Mouse (Mus musculus) layer of hippocampus, postnatal 14 days (tissue): ENCODE measurements at regions not wholly inside any gene's neighbourhood (a gene's known extent, or its start where the extent isn't known, plus 50 kb on each side); places are given as distances from the start of the nearest gene placed in this dataset.

Source experiments
- DNase-seq, 2 experiments: peaks; one replicate each; pipeline ENCODE4 v3.0.0; 2021 to 2022; ENCODE audit warnings: low spot score in 2 of 2, mixed read lengths in 1 of 2

DNA sequence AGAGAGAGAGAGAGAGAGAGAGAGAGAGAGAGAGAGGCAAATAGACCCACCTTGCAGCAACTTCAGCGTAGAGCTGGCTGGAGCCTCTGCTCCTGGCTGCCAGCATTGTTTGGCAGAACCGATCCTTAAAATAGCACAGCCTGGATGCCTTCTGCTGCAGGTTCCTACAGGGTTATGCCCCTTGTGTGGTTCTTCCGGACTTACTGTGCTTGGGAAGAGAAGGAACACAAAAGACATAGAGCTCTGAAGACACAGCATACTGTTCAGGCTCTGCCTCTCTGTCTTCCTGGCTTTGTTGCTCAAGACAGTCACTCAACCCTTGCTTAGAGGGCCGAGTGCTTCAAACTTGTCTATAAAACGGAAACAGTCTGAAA lies 86.2 kb upstream of the Slc25a26 start:
- no peak for DNase-seq

DNA sequence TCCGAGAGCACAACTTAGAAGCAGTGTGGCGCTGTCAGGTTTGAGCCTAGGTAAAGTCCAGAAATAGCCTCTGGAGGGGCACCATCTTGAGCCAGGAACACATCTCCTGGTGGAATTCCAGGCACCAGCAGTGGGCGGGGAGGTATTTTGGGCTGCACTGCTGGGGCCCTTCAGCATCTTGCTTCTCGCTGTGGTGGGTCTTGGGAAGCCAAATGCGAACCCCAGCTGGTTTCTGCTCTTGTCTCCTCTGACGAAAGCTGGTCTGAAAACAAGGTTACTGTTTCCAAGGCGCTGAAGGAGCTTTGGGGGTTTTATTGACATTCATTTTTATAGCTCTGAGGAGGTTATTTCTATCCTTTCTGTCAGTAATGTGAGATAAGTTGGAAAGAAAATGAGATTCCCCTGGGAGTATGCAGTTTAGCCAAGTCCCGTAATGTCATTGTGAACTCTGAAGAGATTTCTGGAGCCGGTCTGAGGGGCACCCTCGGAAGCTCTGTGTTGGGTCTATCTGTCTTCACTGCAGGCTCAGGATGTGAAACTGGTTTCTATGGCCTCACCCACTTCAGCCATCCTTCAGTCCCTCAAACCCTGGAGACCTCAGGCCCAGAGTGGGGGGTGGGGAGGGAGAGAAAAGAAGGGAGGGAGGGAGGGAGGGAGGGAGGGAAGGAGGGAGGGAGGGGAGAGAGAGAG lies 86.7 kb upstream of the Slc25a26 start:
- DNase-seq = no peak

DNA sequence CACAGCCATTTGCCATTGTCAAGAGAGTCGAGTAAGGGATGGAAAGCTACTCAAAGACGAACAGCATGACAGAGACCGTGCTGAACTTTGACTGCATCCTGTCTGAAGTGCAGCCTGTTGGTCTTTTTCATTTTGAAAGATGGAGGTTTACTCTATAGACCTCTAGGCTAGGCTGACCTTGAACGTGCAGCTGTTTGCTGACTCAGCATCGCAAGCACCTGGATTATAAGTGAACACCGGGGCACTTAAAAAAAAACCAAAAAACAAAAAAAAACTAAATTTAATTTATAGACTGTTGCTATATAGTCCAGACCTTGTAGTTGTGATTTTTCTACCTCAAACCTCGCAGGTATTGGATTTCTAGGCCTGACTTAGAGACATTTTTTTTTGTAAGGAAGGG lies 87.8 kb upstream of the Slc25a26 start:
- DNase-seq = no peak

DNA sequence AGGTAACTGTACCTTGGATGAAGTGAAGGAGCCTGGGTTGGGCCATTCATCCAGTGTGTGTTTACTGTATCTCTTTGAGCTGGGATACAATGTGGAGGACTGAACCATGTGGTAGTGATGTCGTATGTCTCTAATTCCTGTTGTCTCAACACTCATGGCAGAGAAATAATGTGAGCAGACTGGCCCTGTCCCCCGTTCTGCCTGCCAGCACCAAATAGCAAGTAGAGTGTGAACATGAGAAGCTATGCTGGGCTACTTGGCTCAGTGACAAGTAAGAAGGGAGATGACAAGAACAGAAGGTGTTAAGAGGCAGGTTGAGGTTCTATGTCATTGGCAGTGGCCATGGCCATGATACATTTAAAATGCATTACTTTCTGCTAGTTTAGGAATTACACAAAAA lies 89.7 kb upstream of the Slc25a26 start:
- DNase-seq = no peak

DNA sequence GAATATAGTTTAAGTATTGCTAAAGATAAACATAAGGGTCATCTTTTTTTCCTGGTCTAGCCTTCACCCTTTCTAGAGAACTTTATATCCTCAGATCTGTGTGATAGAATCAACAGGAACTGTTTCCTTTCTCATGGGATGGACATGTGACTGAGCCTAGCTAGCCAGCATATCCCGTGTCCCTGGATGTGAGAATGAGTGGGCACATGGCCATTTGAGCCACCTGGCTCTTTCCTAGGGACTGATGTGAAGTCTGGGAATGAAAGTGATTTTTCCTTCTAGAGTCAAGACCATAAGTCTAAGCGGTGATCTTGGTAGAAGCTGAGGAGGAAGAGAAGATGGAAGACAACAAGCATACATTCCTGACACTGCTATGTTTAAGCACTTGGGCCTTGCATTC lies 91.1 kb upstream of the Slc25a26 start:
- no peak for DNase-seq

DNA sequence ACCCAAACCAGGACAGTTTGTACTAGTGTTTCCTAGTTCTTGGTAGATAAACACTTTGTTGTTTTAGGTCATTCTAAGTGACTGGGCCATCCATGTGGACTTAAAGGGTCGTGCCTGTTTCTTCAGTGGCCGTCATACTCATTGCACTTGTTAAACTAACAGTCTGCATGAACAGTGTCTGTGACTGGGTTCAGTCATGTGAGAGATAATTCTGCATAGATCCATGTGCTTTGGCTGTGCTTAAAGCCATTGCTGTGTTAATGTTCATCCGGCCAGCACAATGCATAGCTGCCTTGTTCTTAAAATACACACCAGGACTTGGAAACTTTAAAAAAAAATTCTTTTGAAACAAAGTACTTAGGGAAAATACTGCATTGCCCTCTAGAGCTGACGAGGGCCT lies 92.4 kb upstream of the Slc25a26 start:
- DNase-seq = no peak

DNA sequence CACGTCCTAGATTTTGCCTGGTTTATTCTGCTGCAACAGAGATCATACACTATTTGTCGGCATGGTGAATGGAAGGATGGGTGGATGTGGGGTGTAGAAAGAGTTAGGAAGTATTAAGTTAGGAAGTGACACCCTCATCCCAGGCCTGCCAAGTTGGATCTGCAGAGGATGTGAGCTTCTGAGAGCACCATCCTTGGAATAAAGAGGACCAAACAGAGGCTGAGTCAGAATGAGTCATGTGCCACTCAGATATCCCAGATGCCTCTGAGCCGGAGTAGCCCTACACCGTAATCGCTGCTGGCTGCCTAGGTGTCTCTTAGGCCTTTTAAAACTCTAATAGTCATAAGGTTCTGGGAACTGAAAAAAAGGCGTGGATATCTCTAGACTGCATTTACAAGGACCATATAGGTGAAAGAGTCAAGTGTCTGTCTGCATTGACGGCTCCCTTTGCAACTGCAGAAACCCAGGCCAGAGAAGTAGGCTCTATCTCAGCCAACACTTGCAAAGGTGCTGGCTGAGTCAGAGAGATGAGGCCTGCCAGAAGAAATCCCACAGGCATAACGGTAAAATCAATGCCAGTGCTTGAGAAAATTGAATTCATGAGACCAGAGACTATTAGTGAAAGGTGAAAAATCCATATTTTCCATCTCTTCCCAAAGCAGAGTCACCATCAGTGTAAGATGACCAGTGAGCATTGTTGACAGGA lies 94.6 kb upstream of the Slc25a26 start:
- DNase-seq = no peak

DNA sequence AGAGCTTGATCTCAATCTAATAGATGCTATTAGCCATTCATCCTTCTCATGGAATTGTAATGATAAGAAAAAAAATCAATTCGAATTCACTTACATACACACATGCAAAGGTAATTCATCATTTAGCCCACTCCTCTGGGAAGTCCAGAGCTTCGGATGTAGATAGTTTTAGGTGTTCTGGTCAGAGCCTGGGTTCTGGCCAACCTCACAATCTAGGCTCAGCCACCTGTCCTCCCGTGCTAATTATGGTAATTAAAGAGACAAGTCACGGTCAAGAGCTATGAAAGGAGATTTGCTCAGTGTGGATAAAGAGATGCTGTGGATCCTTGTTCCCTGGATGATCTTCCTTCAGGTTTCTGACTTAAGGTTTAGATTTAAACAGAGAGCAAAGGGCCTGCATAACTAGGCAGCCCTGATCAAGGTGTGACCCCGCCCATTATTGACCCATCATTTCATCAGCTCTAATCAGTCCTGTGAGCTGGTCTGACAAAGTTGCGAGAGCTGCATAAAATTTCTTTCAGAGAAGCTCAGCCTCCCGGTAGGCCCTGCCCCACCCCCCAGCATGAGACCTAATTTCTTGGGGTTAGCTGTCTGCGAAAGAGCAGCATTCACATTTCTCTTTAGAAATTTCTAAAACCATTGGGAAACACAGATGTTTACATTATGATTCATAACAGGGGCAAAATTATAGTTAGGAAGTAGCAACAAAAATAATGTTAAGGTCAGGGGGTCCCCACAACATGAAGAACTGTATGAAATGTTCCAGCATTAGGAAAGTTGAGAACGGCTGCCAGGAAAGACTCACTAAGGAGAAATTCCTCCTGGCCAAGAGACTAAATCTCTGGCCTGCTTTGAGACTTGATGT lies 98.3 kb upstream of the Slc25a26 start:
- no peak for DNase-seq

DNA sequence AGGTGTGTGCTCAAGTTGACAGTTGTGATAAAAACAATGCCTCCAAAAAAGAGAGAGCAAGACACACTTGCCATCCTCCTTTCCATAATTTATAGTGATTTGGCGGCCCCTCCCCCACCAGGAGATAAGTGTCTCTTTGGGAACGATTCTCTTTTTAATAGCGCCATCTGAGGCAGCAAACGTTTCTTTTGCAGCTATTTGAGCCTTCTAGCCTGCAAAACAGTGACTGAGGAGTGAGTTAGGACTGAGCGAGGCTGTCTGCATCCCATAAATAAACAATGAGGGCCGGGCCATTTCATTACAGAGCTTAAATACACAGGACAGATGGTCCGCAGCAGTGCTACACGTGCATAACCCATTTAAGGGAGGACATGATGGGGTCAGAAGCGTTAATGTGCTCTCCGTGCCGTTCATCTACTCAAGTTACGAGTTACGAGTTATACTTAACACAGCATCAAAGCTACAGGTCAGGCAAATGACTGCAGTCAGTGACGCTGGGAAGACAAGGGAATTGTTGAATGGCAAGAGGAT lies 99.0 kb upstream of the Slc25a26 start:
- peak; percentile 51 to 54 for DNase-seq

DNA sequence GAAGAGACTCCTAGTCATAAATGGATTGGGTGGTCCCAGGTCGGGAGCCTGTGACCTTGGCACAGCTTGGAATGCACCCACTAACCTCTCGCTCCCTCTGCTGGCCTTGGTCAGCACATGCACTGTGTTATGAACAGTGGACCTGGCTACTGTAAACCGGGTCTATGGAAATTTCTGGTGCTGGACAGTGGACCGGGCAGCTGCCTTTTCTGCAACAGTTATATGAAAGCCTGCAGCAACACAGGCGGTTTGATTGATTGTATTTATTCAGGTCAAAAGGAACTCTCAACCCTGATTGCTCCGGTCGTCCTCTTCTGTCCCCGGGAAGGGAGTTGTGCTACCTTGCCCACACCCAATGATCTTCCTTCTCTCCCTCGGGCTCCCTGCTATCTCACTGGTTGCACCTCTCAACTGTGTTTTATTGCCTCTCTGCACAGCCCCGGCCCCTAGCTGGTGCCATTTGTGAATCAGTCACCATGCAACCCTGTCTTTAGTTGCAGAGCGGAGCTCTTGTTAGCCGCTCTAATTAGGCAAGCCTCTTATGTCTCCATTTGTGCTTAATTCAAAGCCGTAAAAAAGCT lies 99.6 kb upstream of the Slc25a26 start:
- no peak for DNase-seq

DNA sequence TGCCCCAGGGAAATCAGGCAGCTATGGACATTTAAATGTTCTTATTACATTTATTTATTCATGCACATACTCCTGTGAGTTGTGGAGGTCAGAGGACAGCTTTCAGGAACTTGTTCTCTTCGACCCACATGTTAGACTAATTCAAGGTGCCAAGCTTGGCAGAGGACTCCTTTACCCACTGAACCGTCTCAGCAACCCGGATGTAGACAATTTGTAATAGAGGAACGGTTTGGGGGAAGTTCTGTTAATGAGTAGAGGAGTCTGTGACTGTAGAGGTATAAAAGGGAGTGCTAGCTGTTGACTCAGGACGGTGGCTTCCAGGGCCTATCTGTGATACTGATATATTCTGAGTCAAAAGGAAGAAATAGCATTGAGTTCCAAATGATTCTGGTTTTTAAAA lies 107.4 kb upstream of the Magi1 start:
- no peak for DNase-seq

DNA sequence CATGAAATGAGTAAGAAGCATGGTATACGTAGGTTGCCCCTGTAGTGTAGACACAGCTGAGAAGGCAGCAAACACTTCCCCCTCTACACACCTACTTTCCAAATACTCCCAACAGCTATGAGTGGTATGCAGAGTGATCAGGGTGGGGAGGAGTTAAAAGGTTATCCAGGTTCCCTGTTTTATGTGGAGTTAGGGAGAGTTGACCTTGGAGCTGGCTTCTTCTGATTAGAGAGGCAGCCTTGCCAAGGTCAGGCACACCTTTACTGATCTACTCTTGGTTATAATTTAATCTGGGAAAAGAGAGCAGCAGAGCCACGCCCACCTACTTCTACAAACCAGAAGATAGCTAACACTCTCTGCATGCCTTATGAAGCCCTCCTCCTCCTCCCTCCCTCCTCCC lies 106.7 kb upstream of the Magi1 start:
- no peak for DNase-seq

DNA sequence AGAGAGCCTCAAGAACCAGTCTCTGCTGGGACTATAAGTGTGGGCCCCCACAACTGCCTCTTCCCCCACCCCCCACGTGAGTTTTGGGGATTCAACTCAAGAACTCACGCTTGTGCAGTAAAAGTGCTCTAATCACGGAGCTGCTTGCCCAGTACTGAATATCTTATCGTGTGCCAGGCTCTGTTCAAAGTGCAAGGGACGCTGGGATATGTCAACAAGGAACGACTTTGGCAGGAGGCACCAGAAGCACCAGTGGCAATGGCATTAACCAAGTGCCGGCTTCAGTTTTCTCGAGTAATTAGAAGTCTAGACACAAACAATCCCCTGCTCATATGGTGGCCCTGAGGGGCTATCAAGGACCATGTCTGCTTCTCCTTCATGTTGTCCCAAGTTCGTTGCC lies 106.0 kb upstream of the Magi1 start:
- DNase-seq = no peak

DNA sequence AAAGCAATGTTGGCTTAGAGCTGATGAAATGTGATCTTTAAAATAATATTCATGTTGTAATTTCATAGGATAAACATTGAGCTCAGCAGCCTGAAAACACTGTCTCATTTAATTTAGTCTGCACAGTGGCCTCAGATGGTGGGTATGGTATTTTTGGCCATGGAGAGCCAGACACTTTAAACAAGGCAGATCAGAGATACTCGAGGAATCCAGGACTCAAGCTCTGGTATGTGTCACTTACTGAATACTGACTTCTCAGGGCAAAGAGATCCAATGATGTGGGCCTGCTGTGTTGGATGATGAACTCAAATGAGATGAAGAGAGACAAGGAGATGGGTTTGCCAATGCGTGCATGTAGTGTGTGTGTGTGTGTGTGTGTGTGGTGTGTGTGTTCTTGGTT lies 103.9 kb upstream of the Magi1 start:
- no peak for DNase-seq

DNA sequence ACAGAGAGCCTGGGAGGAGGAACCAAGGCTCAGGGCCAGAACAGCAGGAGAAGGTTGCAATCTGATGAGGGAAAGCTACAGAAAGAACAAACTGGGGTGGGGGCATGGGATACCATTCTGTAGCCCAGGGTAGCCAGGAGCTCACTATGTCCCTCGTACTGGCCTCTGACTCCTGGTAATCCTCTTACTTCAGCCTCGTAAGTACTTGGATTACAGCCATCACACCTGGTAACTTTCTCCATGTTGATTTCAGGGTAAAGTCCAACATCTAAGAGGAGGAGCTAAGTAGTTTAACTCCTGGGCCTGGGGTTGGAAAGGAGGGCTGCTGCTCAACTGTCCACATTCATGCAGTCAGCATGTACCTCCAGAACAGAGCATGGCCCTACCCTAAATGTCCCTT lies 101.8 kb upstream of the Magi1 start:
- no peak for DNase-seq

DNA sequence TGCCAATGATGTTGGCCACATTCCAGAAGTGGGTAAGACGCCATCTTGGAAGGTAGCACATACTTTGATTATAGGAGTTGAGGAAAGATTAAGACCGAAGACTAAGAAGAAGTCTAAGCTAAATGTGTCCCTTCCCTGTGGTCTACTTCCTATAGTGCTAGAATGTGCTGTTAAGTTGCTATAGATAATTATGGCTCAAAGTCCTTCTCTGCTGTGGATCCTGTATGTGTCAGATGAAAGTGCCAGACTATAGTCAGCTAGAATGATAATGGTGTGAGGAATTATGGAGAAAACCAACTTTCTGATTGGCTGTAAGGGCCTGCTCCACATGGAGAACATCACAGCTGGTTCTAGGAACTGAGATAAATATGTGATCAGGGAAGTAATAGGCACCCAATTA lies 86.3 kb upstream of the Magi1 start:
- DNase-seq = no peak

DNA sequence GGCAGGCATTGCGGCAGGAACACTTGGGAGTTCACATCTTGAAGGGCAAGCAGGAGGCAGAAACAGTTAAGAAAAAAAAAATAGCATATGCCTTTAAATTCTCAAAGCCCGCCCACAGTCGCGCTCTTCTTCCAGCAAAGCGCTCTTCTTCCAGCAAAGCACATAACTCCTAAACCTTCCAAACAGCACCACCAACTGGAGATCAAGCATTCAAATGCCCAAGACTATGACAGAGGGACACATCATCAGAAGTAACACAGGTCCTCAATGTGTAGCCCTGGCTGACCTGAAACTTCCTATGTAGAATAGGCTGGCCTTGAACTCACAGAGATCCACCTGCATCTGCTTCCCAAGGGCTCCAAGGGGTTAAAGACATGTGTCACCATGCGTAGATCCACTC lies 80.2 kb upstream of the Magi1 start:
- DNase-seq = no peak

DNA sequence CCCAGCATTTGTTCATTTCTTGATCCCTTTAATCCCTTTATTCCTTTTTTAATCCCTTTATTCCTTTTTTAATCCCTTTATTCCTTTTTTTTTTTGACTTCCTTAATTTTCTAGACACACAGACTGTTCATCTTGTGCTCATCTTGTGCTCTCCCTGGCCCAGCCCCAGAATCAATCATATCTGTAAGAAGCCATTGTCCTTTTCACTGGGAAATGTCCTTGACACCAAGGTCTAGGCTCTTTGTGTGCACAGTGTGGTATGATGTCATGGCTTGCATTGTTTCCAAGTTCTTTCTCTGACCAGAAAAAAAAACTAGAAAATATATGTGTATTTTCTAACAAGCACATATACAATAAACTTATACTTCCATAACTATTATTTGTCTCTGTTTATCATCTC lies 78.9 kb upstream of the Magi1 start:
- DNase-seq = no peak

DNA sequence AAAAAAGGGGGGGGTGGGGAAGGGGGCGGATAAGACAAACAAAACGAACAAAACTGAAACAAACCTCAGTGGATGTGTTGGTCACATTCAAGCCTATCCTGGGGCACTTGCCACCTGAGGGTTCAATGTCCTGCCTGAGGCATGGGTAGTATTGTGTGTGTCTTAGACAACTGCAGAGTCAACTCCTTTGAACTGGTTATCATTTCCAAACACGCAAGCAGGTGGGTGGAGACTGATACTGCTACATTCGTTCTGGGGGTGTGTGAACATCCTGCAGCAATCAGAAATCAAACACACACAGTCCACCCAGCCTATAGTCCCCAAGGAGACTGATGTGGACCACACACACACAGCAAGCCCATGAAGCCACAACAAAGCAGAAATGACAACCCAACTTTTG lies 73.9 kb upstream of the Magi1 start:
- no peak for DNase-seq

DNA sequence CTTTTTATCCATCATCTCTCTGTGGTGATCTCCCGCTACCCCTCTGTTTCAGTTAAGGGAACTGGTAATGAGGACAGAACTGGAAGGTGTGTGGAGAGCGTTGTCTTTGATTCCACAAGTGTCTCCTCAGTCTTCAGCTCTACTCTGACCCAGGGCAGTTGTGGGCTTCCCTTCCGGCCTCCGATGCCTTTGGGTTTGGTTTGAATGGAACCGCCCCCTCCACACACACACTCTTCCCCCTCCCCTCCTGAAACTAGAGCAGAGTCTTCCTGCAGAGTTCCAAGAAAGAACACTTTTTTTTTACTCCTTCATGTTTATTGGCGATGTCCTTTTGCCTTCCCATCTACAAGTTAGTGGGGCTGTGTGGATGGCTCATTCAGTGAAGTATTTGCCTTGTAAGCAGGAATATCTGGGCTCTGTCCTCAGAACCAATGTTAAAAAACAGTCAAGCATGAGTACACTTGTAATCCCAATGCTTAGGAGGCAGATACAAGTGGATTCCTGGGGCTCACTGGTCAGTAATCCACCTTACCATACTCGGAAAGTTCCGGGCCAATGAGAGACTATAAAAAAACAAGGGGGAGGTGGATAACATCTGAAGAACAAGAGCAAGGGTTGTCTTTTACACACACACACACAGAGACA lies 70.9 kb upstream of the Magi1 start:
- DNase-seq = no peak

DNA sequence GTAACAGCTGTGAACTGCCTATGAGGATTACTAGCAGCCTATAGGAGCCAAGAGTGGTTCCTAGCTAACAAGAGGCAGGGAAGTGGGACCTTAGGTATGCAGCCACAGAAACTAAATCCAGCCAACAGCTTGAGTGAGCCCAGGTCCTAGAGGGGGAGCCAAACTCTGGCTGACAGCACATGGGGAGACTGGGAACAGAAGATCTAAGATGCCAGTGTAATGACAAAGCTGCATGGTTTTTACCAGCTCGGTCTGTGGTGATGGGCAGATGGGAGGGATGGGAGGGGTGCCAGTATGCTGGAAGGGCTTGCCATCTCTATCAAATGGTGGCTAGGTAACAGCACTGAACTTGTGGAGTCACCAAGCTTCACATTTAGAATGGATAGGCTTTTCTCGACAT lies 60.6 kb upstream of the Magi1 start:
- peak; percentile 33 to 52 for DNase-seq
